Mouse (Mus musculus) 416B (cell line): Measurements from ENCODE around the gene Stt3b.
"Not testable (repeated sequence)": the region's sequence is repeated elsewhere in the genome, so short reads cannot be mapped to it uniquely, and the experiment has no call there.

Source experiments
- DNase-seq: peaks from one replicate; pipeline ENCODE4 v3.0.0; 2011; ENCODE audit warnings: low read depth

The Stt3b gene

GRCm38 (mm10) chr9:115318621-115319375, 8.6 kb upstream of the Stt3b start:
- DNase-seq, result no peak

GRCm38 (mm10) chr9:115317049-115317448, 6.8 kb upstream of the Stt3b start:
- DNase-seq, result peak; percentile 74

DNA sequence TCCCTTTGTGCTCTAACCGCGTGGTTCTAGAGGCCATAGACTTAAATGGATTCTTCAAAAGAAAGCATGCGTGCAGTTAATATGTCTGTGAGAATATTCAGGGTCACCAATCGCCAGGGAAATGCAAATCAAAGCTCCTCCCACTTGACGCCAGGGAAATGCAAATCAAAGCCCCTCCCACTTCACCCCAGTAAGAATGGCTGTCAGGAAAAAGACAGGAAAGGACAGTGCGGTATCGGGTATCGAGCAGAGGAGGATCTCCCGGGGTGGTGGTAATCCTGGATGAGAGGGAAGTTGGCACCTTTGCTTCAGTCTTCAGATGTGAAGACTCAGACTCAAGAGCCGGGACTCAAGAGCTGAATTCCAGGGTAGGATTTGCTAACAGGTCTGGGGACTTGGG, 4.3 kb upstream of the Stt3b start:
- peak; percentile 39 for DNase-seq

- DNase-seq, result no peak
Measured at GRCm38 (mm10) chr9:115313830-115314229, 3.6 kb upstream of the Stt3b start.

GRCm38 (mm10) chr9:115311223-115311520, 951 bp upstream of the Stt3b start:
- peak; percentile 82 for DNase-seq

- peak; percentile 89 for DNase-seq
Measured at GRCm38 (mm10) chr9:115309977-115310345, 260 bp downstream of the Stt3b start.

DNA sequence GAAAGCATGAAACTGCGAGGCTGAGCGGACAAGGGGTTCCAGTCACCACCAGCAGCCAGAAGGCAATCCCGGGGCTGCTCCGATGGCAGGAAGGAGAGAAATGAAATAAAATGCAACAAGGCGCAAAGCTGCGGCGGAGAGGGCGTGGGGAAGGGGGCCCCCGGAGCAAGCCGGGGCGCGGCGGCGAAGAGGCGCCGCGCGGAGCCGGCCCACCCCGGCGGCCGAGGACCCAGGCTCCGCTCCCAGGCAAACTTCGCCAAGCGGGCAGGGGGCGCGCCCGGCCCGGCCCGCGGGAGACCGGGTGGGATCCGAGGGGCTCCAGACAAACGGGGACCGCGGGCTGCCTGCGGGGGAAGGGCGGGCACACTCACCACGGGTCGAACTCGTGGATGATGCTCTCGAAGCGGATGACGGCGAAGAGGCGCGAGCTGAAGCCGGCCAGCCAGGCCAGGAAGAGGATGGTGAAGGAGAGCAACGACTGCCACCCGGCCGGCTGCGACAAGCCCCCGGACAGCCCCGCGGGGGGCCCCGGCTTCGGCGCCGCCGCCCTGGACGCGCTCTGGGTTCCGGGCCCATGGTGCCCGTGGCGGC, 745 bp downstream of the Stt3b start:
- DNase-seq, result no peak

DNA sequence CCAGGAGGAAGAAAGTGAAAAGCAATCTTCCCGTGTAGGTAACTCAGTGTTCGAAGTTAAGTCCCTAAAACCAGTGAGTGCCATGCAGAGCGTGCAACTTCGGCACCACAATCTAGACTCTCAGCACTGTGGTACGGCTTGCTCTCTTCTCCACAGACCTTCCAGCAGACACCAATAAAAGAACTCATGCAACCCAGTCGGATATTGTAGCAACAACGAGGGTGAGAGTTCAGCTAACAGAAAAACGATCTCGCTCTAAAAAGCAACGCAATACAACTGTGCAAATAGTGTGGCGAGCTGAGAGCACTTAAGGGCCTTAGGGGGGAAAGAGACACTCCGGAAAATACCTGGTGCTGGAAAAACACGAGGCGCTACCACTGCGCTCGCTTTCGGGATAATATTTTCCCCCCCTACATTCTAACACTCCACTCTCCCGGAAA, 1.3 kb downstream of the Stt3b start:
- DNase-seq, result peak; percentile 62

DNA sequence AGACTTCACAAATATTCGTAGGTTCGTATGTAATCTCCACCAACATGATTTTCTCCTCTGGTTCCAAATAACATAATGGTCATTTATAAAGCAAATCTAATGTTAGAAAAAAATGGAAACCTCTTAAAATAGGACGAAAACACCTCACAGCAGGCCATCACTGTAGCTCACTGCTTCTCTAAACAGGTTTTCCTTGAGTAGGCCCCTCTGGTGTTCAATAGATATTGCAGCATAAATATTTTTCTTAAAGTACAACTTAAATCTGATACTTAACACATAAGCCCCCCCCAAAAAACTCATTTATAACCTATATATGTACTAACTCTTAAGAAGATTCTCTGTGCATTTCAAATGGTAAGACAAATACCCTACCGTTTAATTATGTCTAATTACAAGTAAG, 1.8 kb downstream of the Stt3b start:
- peak; percentile 64 for DNase-seq

GRCm38 (mm10) chr9:115306202-115306601, 4.0 kb downstream of the Stt3b start:
- peak; percentile 42 for DNase-seq

- no peak for DNase-seq
Measured at GRCm38 (mm10) chr9:115304149-115304548, 6.1 kb downstream of the Stt3b start.

GRCm38 (mm10) chr9:115301593-115301992, 8.6 kb downstream of the Stt3b start:
- no peak for DNase-seq

DNA sequence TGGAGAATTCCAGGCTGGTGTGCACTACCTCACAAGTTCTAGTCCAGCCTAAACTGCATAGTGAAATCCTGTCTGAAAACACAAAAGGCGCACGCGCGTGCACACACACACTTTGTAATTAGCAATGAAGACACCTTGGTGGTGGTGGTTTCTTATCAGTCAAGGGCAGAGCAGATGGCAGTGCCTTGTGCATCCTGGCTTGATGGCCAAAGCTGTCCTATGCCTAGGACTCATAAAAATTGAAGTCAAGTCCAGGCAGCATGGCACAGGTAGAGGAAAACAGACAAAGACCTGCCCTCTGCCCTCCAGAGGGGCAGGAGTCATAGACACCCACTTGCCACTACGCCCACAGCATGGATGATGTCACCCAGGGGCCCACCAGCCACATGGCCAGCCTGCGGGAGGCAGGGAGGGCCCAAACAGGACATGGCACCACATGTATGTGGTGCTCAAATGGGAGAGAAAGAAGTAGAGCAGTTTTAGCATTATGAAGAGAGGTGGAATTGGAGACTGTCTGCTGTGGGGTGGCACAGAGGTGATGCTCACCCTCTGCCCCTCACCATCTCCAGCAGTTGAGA, 9.1 kb downstream of the Stt3b start:
- DNase-seq, result peak; percentile 65

DNA sequence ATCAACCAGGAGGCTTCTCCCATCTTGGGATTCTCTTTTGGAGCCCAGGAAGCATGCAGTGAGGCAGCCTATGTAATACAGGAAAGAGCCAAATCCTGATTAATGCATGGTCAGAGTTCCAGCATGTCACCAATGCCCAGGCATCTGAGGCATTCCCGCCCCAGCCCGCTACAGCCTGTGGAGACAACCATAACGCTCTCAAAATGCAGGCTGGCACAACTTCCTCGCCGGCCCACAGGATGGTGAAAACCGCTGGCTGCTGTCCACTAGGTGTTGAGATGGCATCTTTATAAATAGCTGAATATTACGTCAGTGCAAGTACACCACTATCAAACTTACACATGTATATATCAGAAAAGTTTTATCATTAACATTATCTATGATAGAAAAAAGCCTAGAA, 13.5 kb downstream of the Stt3b start:
- DNase-seq, result peak; percentile 68

- peak; percentile 65 for DNase-seq
Measured at GRCm38 (mm10) chr9:115293920-115294594, 16.2 kb downstream of the Stt3b start.

GRCm38 (mm10) chr9:115287774-115288434, 22.3 kb downstream of the Stt3b start:
- no peak for DNase-seq

- DNase-seq, result no peak
Measured at GRCm38 (mm10) chr9:115284385-115284784, 25.8 kb downstream of the Stt3b start.

DNA sequence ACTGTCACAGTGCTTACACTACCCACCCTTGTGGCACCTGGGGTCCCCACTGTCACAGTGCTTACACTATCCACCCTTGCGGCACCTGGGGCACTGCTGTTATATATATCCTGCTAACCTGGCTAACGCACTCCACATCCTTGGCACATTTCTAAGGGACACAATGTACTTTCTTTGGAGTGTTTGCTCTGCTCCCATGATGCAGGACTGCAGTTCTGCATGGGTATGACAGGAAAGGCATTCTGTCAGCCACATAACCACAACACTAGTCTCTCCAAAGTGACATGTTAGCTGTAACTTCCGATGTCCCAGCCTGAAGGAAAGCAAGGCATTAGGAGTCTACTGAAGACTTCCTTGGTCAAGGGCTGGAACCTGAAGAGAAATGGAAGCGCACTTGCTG, 26.8 kb downstream of the Stt3b start:
- DNase-seq, result peak; percentile 35

- no peak for DNase-seq
Measured at GRCm38 (mm10) chr9:115278641-115279040, 31.6 kb downstream of the Stt3b start.

GRCm38 (mm10) chr9:115274806-115275205, 35.4 kb downstream of the Stt3b start:
- no peak for DNase-seq

DNA sequence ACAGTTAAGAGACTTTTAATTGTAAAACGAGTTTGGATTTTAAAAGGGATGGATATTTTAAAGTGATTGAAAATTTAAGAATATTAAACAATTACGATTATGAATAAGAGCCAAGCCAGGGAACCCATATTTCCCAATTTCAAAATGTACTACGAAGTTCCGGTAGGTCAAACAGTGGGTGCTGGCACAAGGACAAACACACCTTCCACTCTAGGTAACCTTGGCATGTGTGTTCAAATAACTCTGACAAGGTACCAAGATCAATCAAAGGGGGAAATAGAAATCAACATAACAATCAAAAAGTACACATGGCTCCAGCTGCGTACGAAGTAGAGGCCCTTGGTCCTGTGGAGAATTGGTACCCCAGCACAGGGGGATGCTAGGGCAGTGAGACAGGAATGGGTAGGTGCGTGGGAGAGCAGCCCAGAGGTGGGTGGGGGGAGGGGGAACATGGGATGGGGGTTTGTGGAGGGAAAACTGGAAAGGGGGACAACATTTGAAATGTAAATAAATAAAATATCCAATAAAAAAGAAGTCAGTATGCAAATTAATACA, 37.0 kb downstream of the Stt3b start:
- DNase-seq, result no peak

DNA sequence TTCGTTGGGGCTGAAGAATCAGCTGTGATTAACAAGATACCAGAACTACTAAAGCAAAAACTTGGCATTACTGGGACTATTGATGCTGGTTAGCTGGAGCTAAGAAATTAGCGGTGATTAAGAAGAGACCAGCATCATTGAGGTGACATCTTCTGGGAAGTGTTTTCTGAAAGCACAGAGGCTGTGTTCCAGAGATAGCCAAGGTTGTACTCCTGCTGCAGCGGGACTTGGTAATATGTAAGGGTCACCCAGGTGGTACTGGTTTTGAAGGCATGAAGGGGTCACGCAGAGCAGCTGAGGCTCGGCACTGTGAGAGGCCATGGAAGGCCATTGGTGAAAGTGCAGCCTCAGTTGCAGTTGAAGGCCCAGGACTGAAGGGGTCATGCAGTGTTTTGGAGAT, 37.8 kb downstream of the Stt3b start:
- not testable (repeated sequence) for DNase-seq
